Mouse (Mus musculus): ENCODE measurements around the gene Rmnd5b. TPM values are rescaled to one million over a fixed set of nuclear protein-coding genes. Genes with fewer than 3 reads are reported as not detected.
"Not testable (repeated sequence)": the region's sequence is repeated elsewhere in the genome, so short reads cannot be mapped to it uniquely, and the experiment has no call there.

Gene Rmnd5b
- 37.2 and 39.1 TPM in 2 replicates for polyA plus RNA-seq (2016; fragmentation: Nextera tagmentation; extraction: Ambion mirVana)

- DNase-seq (ENCODE audit: extremely low spot score, low spot score) = peak; percentile 84
- H3K4me1 ChIP-seq = peaks cover 41% of the 10 kb centered on the region
- 0 out of 2 replicates have a peak, but pooled peaks cover 10% of the 10 kb centered on the region for H3K36me3 ChIP-seq (replicated peaks)
- under 1% methylated on average over 61 of the region's 61 CpGs for WGBS
- H3K4me3 ChIP-seq = peak within 1 kb of the TSS; percentile 63
- no peaks in the 10 kb centered on the region for H3K27me3 ChIP-seq (ENCODE audit: poor library complexity, severe bottlenecking)
- H3K27ac ChIP-seq = peak within 1 kb of the TSS; percentile 86
- H3K9me3 ChIP-seq = no peaks in the 10 kb centered on the region
Observed at GRCm38 (mm10) chr11:51635525-51636322, at the start of gene Rmnd5b. Gene Rmnd5b, minus strand, starts transcription at chr11:51635896.

- Histone ChIP-seq H3K9me3 (no peaks in the 10 kb centered on the region), H3K27me3 (ENCODE audit: poor library complexity, severe bottlenecking) (no peaks in the 10 kb centered on the region), H3K27ac (no peak overlapping the region), H3K36me3 (replicated peaks) (peaks cover 15% of the 10 kb centered on the region), H3K4me3 (no peak overlapping the region), H3K4me1 (peaks cover 8% of the 10 kb centered on the region)
- no peak for DNase-seq (ENCODE audit: extremely low spot score, low spot score)
- whole genome bisulfite sequencing = 45% methylated on average over 8 of the region's 8 CpGs
Observed at GRCm38 (mm10) chr11:51681976-51682374, 46.3 kb upstream of the Rmnd5b start.

GRCm38 (mm10) chr11:51681324-51681975, 45.8 kb upstream of the Rmnd5b start:
- WGBS = 42% methylated on average over 13 of the region's 13 CpGs
- no peaks in the 10 kb centered on the region for H3K9me3 ChIP-seq
- peak; percentile 85 for DNase-seq (ENCODE audit: extremely low spot score, low spot score)
- no peak overlapping the region for H3K27ac ChIP-seq
- peak overlapping the region; percentile 10; the same call in 1 of the 2 replicates for H3K4me3 ChIP-seq
- H3K27me3 ChIP-seq (ENCODE audit: poor library complexity, severe bottlenecking) = no peaks in the 10 kb centered on the region
- H3K36me3 ChIP-seq (replicated peaks) = peaks cover 15% of the 10 kb centered on the region
- H3K4me1 ChIP-seq = peaks cover 8% of the 10 kb centered on the region

GRCm38 (mm10) chr11:51679466-51679865, 43.8 kb upstream of the Rmnd5b start:
- no peaks in the 10 kb centered on the region for H3K36me3 ChIP-seq (replicated peaks)
- no peak overlapping the region for H3K27ac ChIP-seq
- WGBS = 74% methylated on average over 3 of the region's 3 CpGs
- H3K4me3 ChIP-seq = no peak overlapping the region
- no peaks in the 10 kb centered on the region for H3K9me3 ChIP-seq
- H3K4me1 ChIP-seq = peaks cover 8% of the 10 kb centered on the region
- DNase-seq (ENCODE audit: extremely low spot score, low spot score) = no peak
- H3K27me3 ChIP-seq (ENCODE audit: poor library complexity, severe bottlenecking) = no peaks in the 10 kb centered on the region

- Histone ChIP-seq H3K36me3 (replicated peaks) (no peaks in the 10 kb centered on the region), H3K27me3 (ENCODE audit: poor library complexity, severe bottlenecking) (no peaks in the 10 kb centered on the region), H3K4me3 (no peak overlapping the region), H3K9me3 (no peaks in the 10 kb centered on the region), H3K27ac (no peak overlapping the region), H3K4me1 (peaks cover 8% of the 10 kb centered on the region)
- WGBS = 79% methylated on average over 6 of the region's 6 CpGs
- no peak for DNase-seq (ENCODE audit: extremely low spot score, low spot score)
Observed at GRCm38 (mm10) chr11:51677737-51678418, 42.2 kb upstream of the Rmnd5b start.

- no peak for DNase-seq (ENCODE audit: extremely low spot score, low spot score)
- no peaks in the 10 kb centered on the region for H3K36me3 ChIP-seq (replicated peaks)
- no peaks in the 10 kb centered on the region for H3K4me1 ChIP-seq
- no peak overlapping the region for H3K4me3 ChIP-seq
- H3K9me3 ChIP-seq = no peaks in the 10 kb centered on the region
- 84% methylated on average over 5 of the region's 5 CpGs for WGBS
- no peak overlapping the region for H3K27ac ChIP-seq
- H3K27me3 ChIP-seq (ENCODE audit: poor library complexity, severe bottlenecking) = no peaks in the 10 kb centered on the region
Observed at GRCm38 (mm10) chr11:51675386-51675785, 39.7 kb upstream of the Rmnd5b start.

GRCm38 (mm10) chr11:51673291-51673690, 37.6 kb upstream of the Rmnd5b start:
- no peak overlapping the region for H3K4me3 ChIP-seq
- H3K9me3 ChIP-seq = no peaks in the 10 kb centered on the region
- no peak for DNase-seq (ENCODE audit: extremely low spot score, low spot score)
- H3K27ac ChIP-seq = no peak overlapping the region
- 90% methylated on average over 9 of the region's 9 CpGs for WGBS
- no peaks in the 10 kb centered on the region for H3K4me1 ChIP-seq
- no peaks in the 10 kb centered on the region for H3K36me3 ChIP-seq (replicated peaks)
- no peaks in the 10 kb centered on the region for H3K27me3 ChIP-seq (ENCODE audit: poor library complexity, severe bottlenecking)

- DNase-seq (ENCODE audit: extremely low spot score, low spot score) = no peak
- H3K27ac ChIP-seq = no peak overlapping the region
- 73% methylated on average over 2 of the region's 2 CpGs for WGBS
- no peaks in the 10 kb centered on the region for H3K36me3 ChIP-seq (replicated peaks)
- H3K4me3 ChIP-seq = no peak overlapping the region
- no peaks in the 10 kb centered on the region for H3K4me1 ChIP-seq
- H3K9me3 ChIP-seq = no peaks in the 10 kb centered on the region
- H3K27me3 ChIP-seq (ENCODE audit: poor library complexity, severe bottlenecking) = no peaks in the 10 kb centered on the region
Observed at GRCm38 (mm10) chr11:51671376-51671775, 35.7 kb upstream of the Rmnd5b start.

GRCm38 (mm10) chr11:51670846-51671245, 35.1 kb upstream of the Rmnd5b start:
- Histone ChIP-seq H3K4me1 (no peaks in the 10 kb centered on the region), H3K27me3 (ENCODE audit: poor library complexity, severe bottlenecking) (no peaks in the 10 kb centered on the region), H3K9me3 (no peaks in the 10 kb centered on the region), H3K4me3 (no peak overlapping the region), H3K27ac (no peak overlapping the region), H3K36me3 (replicated peaks) (no peaks in the 10 kb centered on the region)
- WGBS = 93% methylated on average over 7 of the region's 7 CpGs
- no peak for DNase-seq (ENCODE audit: extremely low spot score, low spot score)

- not testable (repeated sequence) for H3K27me3 ChIP-seq (ENCODE audit: poor library complexity, severe bottlenecking); H3K9me3 ChIP-seq; H3K4me1 ChIP-seq; H3K4me3 ChIP-seq; H3K36me3 ChIP-seq (replicated peaks); H3K27ac ChIP-seq; DNase-seq (ENCODE audit: extremely low spot score, low spot score)
- 95% methylated on average over 7 of the region's 7 CpGs for WGBS
Observed at GRCm38 (mm10) chr11:51664747-51665146, 29.1 kb upstream of the Rmnd5b start.

GRCm38 (mm10) chr11:51662632-51663031, 26.9 kb upstream of the Rmnd5b start:
- WGBS = 76% methylated on average over 7 of the region's 7 CpGs
- DNase-seq (ENCODE audit: extremely low spot score, low spot score) = no peak
- no peaks in the 10 kb centered on the region for H3K36me3 ChIP-seq (replicated peaks)
- no peaks in the 10 kb centered on the region for H3K27me3 ChIP-seq (ENCODE audit: poor library complexity, severe bottlenecking)
- H3K4me1 ChIP-seq = no peaks in the 10 kb centered on the region
- H3K4me3 ChIP-seq = no peak overlapping the region
- no peaks in the 10 kb centered on the region for H3K9me3 ChIP-seq
- H3K27ac ChIP-seq = no peak overlapping the region

- WGBS = 84% methylated on average over 16 of the region's 16 CpGs
- Histone ChIP-seq H3K27me3 (ENCODE audit: poor library complexity, severe bottlenecking) (no peaks in the 10 kb centered on the region), H3K4me3 (no peak overlapping the region), H3K9me3 (no peaks in the 10 kb centered on the region), H3K27ac (no peak overlapping the region), H3K4me1 (peaks cover 2% of the 10 kb centered on the region; the same call in 1 of the 2 replicates), H3K36me3 (replicated peaks) (no peaks in the 10 kb centered on the region)
- DNase-seq (ENCODE audit: extremely low spot score, low spot score) = no peak
Observed at GRCm38 (mm10) chr11:51661867-51662365, 26.2 kb upstream of the Rmnd5b start.

All from forebrain, embryonic 10.5 days (tissue).